Comparison of ENCODE assay signal across 22 mouse cellular contexts in genomic region chr2:77461413-77461812, GRCm38 (mm10).
DNase-seq lines count a peak whose midpoint lies in the region; ATAC-seq and TF ChIP-seq lines count a peak whose summit lies in the region.
"Had no signal": no experiment of that assay in that cellular context is flagged by ENCODE, and none has a peak within 500 bp of the region (broad histone marks: within the 10 kb centered on the region; RNA-seq: fewer than 3 reads in every experiment).

No protein-coding gene starts in this region.

- H3K79me2 ChIP-seq in C2C12 (ENCODE audit: control insufficient read depth, insufficient read depth) (no peaks in the 10 kb centered on the region), myocyte (ENCODE audit: control insufficient read depth, insufficient read depth) (no peaks in the 10 kb centered on the region)

- DNase-seq in spleen, postnatal 14 days (ENCODE audit: low spot score in 2 of 2): no peak
- DNase-seq in layer of hippocampus, postnatal 36 days: no peak
- DNase-seq: adrenal gland, adult 2 months; adrenal gland, adult 8-10 months; adrenal gland, postnatal 10 days; adrenal gland, postnatal 14 days; adrenal gland, postnatal 25 days; adrenal gland, postnatal 36 days; B cell, adult 2 months; cerebellum, adult 11 months; cerebellum, adult 11-12 months; cerebellum, adult 18-20 months; cerebellum, adult 2 months had no signal

- H3K4me1 ChIP-seq in olfactory bulb, adult 2 months (ENCODE audit: control insufficient read depth, insufficient read depth, low read length): peaks cover 16% of the 10 kb centered on the region; the same call in 1 of the 2 replicates

- H3K4me3 ChIP-seq in C2C12 (ENCODE audit: insufficient read depth, poor library complexity, severe bottlenecking): no peak overlapping the region
- no peak overlapping the region for H3K4me3 ChIP-seq in myocyte
- H3K4me3 ChIP-seq in olfactory bulb, adult 2 months (ENCODE audit: insufficient read depth, low read depth, low read length): no peak overlapping the region

- no peak for TF ChIP-seq CTCF in C2C12 (IDR thresholded peaks at IDR 0.05; ENCODE audit: control insufficient read depth, insufficient read depth, insufficient read length)
- TF ChIP-seq CTCF in olfactory bulb, adult 2 months (IDR thresholded peaks at IDR 0.05; ENCODE audit: insufficient read depth, low read depth, low read length): no peak

- H3K27me3 ChIP-seq in C2C12 (ENCODE audit: control insufficient read depth, insufficient read depth, insufficient read length): no peaks in the 10 kb centered on the region
- peaks cover 8% of the 10 kb centered on the region for H3K27me3 ChIP-seq in myocyte (ENCODE audit: control insufficient read depth, insufficient read depth, insufficient read length)
- H3K27me3 ChIP-seq: CH12.LX had no signal

- no peak overlapping the region for H3ac ChIP-seq in C2C12 (ENCODE audit: control insufficient read depth, insufficient read length, low read depth)
- no peak overlapping the region for H3ac ChIP-seq in myocyte (ENCODE audit: control insufficient read depth, insufficient read length)

- no peak for ATAC-seq in megakaryocyte progenitor cell, adult 5-6 weeks (replicated peaks; ENCODE audit: poor library complexity)
- ATAC-seq: activated CD4-positive, CD25-positive, alpha-beta regulatory T cell, adult 4 months; CD4-positive, CD25-positive, alpha-beta regulatory T cell, adult 4 months; Patski had no signal

- WGBS in olfactory bulb, adult 2 months: 85% methylated on average over 10 of the region's 10 CpGs

- no peaks in the 10 kb centered on the region for H3K36me3 ChIP-seq in C2C12 (ENCODE audit: control insufficient read depth, insufficient read depth)
- H3K36me3 ChIP-seq in myocyte (ENCODE audit: control insufficient read depth, insufficient read depth): no peaks in the 10 kb centered on the region
- H3K36me3 ChIP-seq: G1E had no signal

- no peaks in the 10 kb centered on the region for H3K79me3 ChIP-seq in C2C12 (ENCODE audit: low read depth)

- no peak overlapping the region for H3K4me2 ChIP-seq in myocyte (ENCODE audit: low read depth)

- TF ChIP-seq POLR2A in myocyte (IDR thresholded peaks at IDR 0.05; ENCODE audit: insufficient read length, low read depth): no peak
- TF ChIP-seq POLR2A in olfactory bulb, adult 2 months (IDR thresholded peaks at IDR 0.05; ENCODE audit: insufficient read depth, low read depth, low read length): no peak

- H3K27ac ChIP-seq in olfactory bulb, adult 2 months (ENCODE audit: insufficient read depth, low read depth, low read length): 0 out of 2 replicates have a peak overlapping the region, but pooled peaks have one; percentile 26

TF ChIP-seq in C2C12, 6 proteins besides CTCF, POLR2A, EP300 and RAD21:
- TF ChIP-seq FOSL1 (IDR thresholded peaks at IDR 0.05; ENCODE audit: insufficient read depth, low read length, poor library complexity, severe bottlenecking) (no peak), USF1 (IDR thresholded peaks at IDR 0.05; ENCODE audit: low read depth) (no peak), CEBPB (IDR thresholded peaks at IDR 0.05; ENCODE audit: low read depth) (no peak), MYOD1 (IDR thresholded peaks at IDR 0.05; ENCODE audit: control insufficient read depth, insufficient read length, low read depth) (peak; percentile 2)

TF ChIP-seq in myocyte, 11 proteins besides CTCF, POLR2A, EP300 and RAD21:
- TF ChIP-seq USF1 (IDR thresholded peaks at IDR 0.05; ENCODE audit: low read depth): no peak
- TF ChIP-seq SRF (IDR thresholded peaks at IDR 0.05; ENCODE audit: control insufficient read depth, insufficient read length, low read depth): no peak
- TF ChIP-seq E2F4 (IDR thresholded peaks at IDR 0.05; ENCODE audit: insufficient read depth): no peak
- TF ChIP-seq MYOD1 (IDR thresholded peaks at IDR 0.05; ENCODE audit: control insufficient read depth in 1 of 3, insufficient read length in 2 of 3, low read depth in 2 of 3): peak in 2 of 3 experiments; percentile 50 to 55
- TF ChIP-seq MAX (IDR thresholded peaks at IDR 0.05; ENCODE audit: low read depth): no peak
